Mouse (Mus musculus) spleen, postnatal 4 days (tissue): ENCODE results near the gene Acad10.
"Not testable (repeated sequence)": the region's sequence is repeated elsewhere in the genome, so short reads cannot be mapped to it uniquely, and the experiment has no call there.

Experiments
- DNase-seq, 2 experiments: peaks; one replicate each; pipeline ENCODE4 v3.0.0; 2022; ENCODE audit warnings: low spot score in 2 of 2

The Acad10 gene

GRCm38 (mm10) chr5:121660059-121660896 lies at the start of gene Acad10, which contains the start of gene Brap:
Gene Acad10, minus strand, starts transcription at chr5:121660514.
Gene Brap, plus strand, starts transcription at chr5:121660563.
- DNase-seq, result peak; percentile 93 to 98

GRCm38 (mm10) chr5:121704512-121705248 lies 44.4 kb upstream of the Acad10 start:
- no peak for DNase-seq

GRCm38 (mm10) chr5:121703341-121703740 lies 43.0 kb upstream of the Acad10 start:
- no peak for DNase-seq

GRCm38 (mm10) chr5:121701111-121701769 lies 40.9 kb upstream of the Acad10 start:
- DNase-seq, result peak; percentile 74

GRCm38 (mm10) chr5:121700496-121700895 lies 40.2 kb upstream of the Acad10 start:
- no peak for DNase-seq

GRCm38 (mm10) chr5:121699891-121700290 lies 39.6 kb upstream of the Acad10 start:
- no peak for DNase-seq

GRCm38 (mm10) chr5:121696761-121697160 lies 36.4 kb upstream of the Acad10 start:
- DNase-seq, result no peak

- no peak for DNase-seq
Measured at GRCm38 (mm10) chr5:121692897-121693296, 32.6 kb upstream of the Acad10 start.

GRCm38 (mm10) chr5:121691436-121691835 lies 31.1 kb upstream of the Acad10 start:
- not testable (repeated sequence) for DNase-seq

- DNase-seq, result no peak
Measured at GRCm38 (mm10) chr5:121690482-121691211, 30.3 kb upstream of the Acad10 start.

GRCm38 (mm10) chr5:121686113-121686898 lies 26.0 kb upstream of the Acad10 start:
- no peak for DNase-seq

- no peak for DNase-seq
Measured at GRCm38 (mm10) chr5:121685495-121685894, 25.2 kb upstream of the Acad10 start.

- DNase-seq, result no peak
Measured at GRCm38 (mm10) chr5:121682250-121682649, 21.9 kb upstream of the Acad10 start.

GRCm38 (mm10) chr5:121670412-121670811 lies 10.1 kb upstream of the Acad10 start:
- DNase-seq, result peak; percentile 57 to 80

GRCm38 (mm10) chr5:121668411-121668810 lies 8.1 kb upstream of the Acad10 start:
- no peak for DNase-seq

- no peak for DNase-seq
Measured at GRCm38 (mm10) chr5:121667067-121667466, 6.8 kb upstream of the Acad10 start.

GRCm38 (mm10) chr5:121664971-121665370 lies 4.7 kb upstream of the Acad10 start:
- no peak for DNase-seq

GRCm38 (mm10) chr5:121664078-121664477 lies 3.8 kb upstream of the Acad10 start:
- DNase-seq, result no peak

GRCm38 (mm10) chr5:121663456-121663855 lies 3.1 kb upstream of the Acad10 start:
- DNase-seq, result no peak

- no peak for DNase-seq
Measured at GRCm38 (mm10) chr5:121661494-121661893, 1.2 kb upstream of the Acad10 start.

- peak; percentile 34 to 77 for DNase-seq
Measured at GRCm38 (mm10) chr5:121660897-121661254, 562 bp upstream of the Acad10 start.
